Mouse (Mus musculus): ENCODE data around the gene Gm9573. TPM values are rescaled to one million over a fixed set of nuclear protein-coding genes. Genes with fewer than 3 reads are reported as not detected.

The Gm9573 gene
- total RNA-seq (2021): not detected

DNA sequence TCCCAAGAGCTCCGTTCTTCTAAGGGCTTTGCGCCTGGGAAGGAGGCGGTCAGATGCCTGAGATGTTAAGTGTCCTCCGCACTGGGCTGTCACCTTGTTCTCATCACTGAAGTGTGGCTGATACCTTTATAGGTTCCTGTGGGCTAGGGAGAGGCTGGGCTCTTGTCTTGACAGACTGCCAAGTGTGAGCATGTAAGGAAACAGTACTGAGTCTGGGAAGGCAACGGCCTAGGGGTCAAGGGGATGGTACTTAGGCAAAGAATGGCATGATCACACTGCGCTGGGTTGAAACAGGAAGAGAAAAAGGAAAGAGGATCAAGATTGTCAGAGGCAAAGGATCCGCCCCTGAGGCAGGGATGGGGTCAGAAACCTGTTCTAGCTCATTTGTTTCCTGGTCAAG lies at the start of gene Gm9573:
Gm9573 (minus strand) TSS at position 101 of the 400 bp plus-strand sequence.
- no peak for DNase-seq (ENCODE audit: extremely low spot score in 1 of 2, low spot score in 1 of 2)

DNA sequence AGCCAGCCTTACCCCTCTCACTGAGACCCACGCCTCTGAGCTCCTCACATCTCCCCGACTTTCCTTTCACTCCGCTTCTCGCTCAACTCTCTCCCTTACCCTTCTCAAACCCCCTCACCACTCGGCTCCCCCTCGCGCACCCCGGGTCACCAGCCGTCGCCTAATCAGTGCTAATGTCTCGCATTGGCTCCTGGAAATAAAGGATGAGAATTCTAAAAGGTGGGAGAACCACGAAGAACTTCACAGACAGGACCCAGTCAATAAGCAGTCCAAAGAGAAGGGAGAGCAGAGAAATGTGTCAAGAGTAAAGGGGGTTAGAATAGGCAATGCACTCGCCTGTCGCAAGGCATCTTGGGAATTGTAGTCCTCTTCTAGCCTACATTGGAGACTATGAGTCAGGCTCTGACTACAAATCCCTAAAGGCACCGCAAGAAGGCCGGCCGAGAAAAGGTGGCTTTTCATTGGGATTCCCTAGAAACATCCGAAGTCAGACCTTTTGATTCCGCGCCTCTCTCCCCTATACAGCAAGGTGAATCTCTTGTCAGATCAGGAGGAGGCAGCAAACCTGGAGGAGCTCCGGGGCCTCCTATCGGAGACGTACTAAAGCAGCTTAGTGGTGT lies 47.1 kb upstream of the Gm9573 start, which contains the start of gene Gtf2h4:
Gtf2h4 (minus strand) TSS at position 324 of the 620 bp plus-strand sequence.
- DNase-seq (ENCODE audit: extremely low spot score in 1 of 2, low spot score in 1 of 2): peak; percentile 43 to 71

DNA sequence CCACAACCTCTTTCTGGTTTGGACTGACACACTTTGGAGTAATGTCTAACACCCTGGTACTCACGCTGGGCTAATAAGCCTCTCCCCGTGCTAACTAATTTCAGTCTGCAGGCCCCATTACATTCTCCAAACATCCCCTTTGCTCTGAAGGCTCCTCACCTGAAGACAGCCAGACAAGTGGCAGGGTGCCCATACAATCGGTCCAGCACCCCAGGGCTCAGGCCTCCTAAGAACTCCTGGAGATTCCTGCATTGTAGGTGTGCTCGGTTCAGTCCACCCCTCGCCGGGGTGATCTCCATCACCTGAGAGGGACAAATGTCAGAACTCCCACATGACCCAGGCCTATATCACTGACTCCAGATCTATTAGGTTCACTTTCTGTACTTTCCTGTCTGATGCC lies 46.1 kb upstream of the Gm9573 start:
- no peak for DNase-seq (ENCODE audit: extremely low spot score in 1 of 2, low spot score in 1 of 2)

DNA sequence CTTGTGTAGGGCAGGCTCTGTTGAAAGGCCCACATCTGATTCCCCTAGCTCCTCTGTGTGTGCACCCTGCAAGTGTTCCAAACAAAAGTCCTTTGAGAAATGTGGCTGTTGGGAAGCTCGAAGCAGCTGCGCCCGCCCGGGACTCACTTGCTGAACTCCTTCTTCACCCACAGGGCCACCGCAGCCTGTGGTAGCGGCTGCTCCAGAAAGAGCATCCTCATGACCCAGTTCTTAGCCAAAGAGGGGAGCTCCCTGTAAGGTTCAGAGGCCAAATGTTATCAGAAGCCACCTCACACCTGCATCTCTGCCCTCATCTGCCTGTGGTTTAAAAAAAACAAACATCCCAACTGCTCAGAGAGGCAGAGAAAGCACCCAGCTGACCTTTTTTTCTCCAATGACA lies 45.4 kb upstream of the Gm9573 start:
- DNase-seq (ENCODE audit: extremely low spot score in 1 of 2, low spot score in 1 of 2): no peak

DNA sequence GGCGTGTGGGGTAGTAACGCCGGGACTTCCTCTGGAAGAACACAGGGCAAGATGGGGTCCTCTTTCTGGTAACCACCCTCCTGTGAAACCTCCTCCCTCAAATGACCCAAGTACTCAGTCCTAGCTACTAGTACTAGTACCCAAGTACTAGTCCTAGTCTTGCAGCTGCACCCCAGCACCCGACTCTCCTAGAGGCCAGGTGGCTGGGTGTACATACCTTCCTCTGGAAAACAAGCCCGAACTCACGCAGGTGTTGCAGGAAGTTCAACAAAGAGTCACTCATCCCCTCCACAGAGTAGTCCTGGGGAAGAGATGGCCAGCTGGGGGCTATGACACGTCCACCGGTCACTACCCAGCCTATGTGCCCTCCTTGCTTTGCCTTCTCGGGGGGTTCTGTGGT lies 43.3 kb upstream of the Gm9573 start:
- DNase-seq (ENCODE audit: extremely low spot score in 1 of 2, low spot score in 1 of 2): no peak

DNA sequence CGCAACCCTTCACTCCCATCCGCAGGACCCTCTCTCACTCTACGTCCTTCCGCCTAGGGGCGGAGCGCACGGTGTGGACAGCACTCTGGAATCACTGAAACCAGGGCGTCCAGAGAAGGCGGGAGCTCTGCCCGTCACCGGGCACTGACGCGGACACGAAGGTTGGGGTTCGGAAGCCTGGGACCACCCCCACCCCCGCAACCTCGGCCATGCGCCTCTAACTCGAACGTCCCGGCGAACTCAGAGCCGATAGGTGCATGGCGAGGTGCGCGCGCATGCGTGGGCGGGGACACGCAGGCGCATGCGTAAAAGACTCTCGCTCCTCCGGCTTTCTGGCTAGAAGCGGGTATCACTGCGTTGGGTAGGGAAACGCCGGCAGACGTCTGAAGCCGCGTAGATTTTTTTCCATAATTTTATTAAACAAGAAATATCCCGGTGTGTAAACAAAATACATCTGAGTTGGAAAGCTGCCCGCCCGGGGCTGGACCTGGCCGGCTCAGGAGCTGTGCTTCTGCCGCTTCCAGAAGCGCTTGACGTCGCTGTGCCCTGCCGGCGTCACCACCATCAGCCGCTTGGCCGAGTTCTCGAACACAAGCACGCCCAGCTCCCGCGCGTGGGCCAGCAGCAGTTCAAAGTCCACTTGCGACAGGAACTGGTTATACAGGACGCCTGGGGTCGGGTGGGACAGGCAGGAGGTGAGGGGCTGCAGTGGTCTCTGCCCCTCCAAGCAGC lies 41.1 kb upstream of the Gm9573 start, which contains the start of gene Vars2:
Vars2 (minus strand) TSS at position 259 of the 732 bp plus-strand sequence.
- peak; percentile 96 to 97 for DNase-seq (ENCODE audit: extremely low spot score in 1 of 2, low spot score in 1 of 2)

DNA sequence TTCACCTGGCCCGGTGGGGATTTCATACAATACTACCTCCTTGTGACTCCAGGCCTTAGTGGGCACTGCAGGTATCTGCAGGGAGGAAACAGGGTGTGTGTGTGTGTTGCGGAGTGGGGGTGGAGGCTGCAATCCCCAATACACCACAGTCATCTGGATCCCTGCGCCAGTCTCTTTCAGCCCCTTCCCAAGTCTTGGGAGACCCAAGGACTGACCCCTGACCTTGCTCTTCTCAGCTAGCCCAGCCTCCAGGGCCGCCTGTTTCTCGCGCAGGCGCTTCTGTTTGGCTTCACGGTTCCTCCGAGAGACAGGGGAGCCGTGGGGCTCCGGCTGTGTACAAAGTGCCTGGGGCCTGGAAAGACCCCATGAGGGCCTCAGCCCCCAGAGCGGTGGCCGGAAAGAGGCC lies 40.4 kb upstream of the Gm9573 start:
- DNase-seq (ENCODE audit: extremely low spot score in 1 of 2, low spot score in 1 of 2): peak in 1 of 2 experiments; percentile 28

DNA sequence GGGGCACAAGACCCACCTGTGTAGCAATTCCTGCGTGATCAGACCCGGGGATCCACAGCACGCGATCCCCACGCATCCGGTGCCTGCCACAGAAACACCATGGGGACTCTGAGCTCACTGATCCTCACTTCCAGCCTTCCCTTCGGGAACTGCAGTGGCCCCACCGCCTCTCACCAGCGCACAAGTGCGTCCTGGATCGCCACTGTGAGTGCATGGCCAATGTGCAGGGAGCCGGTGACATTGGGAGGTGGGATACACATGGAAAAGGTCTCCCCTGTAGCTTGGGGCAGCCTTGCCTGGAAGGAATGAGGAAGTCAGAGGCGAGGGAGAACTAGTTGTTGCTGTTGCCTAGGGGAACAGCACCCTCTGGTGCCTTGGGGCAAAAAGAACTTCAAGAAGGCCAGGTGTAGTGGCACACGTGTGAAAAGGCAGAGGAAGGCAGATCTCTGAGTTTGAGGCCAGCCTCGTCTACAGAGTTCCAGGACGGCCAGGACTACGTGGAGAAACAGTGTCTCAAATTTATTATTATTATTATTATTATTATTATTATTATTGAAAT lies 39.6 kb upstream of the Gm9573 start:
- no peak for DNase-seq (ENCODE audit: extremely low spot score in 1 of 2, low spot score in 1 of 2)

DNA sequence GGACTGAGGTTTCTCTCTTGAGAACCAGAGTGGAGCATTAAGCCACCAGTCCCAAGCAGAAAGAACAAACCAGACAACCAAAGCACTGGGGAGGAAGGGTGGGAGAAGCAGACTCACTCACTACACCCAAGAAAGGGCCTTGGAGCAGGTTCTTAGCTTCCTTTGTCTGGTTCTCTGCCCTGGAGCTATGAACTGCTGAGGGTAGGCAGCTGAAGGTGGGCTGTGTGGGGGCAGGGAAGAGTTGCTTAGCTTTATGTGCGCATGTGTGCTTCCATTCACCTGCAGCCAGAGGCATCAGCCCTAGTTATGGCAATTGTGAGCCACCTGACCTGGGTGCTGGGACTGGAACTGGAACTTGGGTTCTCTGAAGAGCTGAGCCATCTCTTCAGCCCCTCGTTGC lies 26.6 kb upstream of the Gm9573 start:
- no peak for DNase-seq (ENCODE audit: extremely low spot score in 1 of 2, low spot score in 1 of 2)

DNA sequence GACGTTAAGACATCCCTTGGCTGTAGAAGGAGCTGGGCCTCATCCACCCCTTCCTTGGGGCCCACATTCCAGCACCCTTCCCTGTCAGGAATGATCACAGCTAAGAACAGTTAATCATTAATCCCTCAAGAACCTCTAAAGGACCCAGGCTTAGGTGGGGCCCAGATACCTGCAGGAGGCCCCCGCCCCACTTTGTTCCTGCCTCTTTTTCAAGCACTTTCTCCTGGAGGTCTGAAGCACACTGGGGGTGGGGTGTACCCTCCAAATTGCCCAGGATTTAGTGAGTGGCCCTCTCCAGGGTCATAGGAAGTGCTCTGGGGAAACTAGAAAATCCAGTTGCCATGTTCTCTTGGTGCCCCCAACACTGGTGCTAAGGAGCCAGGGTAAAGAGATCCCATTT lies 23.0 kb upstream of the Gm9573 start:
- DNase-seq (ENCODE audit: extremely low spot score in 1 of 2, low spot score in 1 of 2): no peak

DNA sequence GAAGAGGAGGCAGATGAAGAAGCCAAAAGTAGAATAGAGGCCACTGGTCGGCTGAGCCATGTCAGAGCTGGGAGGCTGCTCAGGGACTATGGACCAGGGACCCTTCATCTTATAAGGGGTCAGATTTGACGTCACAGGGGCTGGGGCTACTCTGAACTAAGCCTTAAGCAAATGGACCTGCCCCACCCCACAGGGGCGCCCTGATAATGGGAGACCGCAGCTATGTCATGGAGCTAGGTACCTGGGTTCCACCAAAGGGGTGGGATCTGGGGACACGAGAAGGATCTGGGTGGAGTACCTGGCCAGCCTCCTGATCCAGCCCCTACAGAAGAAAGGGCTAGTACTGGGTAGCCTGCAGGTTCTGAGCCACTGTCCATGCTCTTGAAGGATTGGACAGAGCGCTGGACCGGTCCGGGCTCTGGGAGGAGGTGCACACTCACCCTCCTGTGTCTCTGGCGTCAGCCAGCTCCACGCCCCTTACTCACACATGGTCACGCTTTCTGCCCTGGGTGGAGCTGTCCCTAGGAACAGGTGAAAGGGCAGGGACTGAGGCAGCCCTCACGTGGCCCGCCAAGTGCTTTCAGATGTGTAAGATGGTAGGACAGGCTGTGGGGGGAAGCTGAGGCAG lies 17.3 kb upstream of the Gm9573 start, which contains the start of gene Mucl3:
Mucl3 (minus strand) TSS at position 87 of the 628 bp plus-strand sequence.
- DNase-seq (ENCODE audit: extremely low spot score in 1 of 2, low spot score in 1 of 2): no peak

DNA sequence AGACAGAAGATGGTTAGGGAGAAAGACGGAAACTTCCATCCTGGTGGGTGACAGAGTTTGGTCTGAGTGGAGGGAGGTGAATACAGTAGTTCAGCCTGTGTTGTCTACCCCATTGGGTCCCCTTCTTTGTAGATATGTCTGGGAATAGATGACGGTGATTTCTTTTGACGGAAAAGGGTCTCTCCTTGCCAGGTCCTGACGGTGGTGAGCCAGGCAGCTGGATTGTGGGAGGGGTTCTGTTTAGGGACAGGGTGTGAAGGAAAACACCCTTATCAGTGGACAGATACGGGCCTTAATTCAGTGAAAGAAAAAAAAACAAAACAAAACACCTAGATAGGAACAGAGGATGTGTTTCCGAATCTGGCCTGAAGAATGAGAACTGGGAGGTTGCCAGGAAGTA lies 12.9 kb upstream of the Gm9573 start:
- DNase-seq (ENCODE audit: extremely low spot score in 1 of 2, low spot score in 1 of 2): no peak

DNA sequence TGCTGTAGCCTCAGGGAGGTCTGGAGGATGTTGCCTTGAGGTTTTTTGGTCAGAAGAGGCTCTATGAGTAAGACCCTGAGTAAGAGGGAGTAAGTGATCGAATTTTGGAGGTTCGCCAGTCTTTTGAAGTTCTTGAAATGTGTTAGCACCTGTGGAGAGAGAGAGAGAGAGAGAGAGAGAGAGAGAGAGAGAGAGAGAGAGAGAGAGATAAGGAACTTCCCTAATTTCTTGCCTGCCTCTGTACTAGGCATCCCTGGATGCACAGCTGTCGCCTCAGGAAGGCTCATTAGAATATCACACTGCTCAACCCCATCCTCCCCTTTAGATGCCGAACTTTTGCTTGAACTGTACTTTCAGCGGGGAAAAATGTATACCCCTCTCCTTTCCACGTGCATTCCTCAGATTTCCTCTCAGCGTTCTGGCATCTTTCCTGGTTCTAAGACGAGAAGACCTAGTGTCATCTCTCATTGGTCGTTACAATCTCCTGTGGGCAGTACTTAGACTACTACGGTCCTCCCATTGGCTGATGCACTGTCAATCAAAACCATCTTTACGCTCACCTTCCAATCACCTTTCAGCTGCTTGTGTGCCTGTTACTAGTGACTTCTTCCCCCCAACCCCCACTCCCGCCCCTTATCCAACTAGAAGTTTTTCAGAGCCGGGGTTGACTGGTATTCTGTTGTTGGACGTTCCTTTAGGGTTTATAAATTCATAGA lies 12.2 kb upstream of the Gm9573 start:
- DNase-seq (ENCODE audit: extremely low spot score in 1 of 2, low spot score in 1 of 2): peak in 1 of 2 experiments; percentile 45

DNA sequence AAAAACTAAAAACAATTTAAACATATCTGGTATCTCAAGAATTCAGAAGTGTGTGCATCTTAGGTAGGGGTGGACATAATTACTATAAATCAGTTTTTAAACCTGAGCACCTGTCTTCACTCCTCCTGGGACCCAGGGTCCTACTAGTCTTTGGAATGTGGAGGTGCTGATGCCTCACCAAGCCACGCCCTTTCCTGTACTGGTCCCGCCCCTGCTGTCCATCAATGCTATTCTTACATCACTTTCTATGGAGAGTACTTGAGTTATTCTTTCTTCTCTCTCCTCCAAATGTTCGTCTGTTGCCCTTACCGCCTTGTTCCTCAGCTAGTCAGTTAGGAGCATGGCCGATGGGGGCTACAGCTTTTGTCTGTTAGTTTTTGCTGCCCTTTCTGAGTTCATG lies 9.9 kb upstream of the Gm9573 start:
- DNase-seq (ENCODE audit: extremely low spot score in 1 of 2, low spot score in 1 of 2): no peak

DNA sequence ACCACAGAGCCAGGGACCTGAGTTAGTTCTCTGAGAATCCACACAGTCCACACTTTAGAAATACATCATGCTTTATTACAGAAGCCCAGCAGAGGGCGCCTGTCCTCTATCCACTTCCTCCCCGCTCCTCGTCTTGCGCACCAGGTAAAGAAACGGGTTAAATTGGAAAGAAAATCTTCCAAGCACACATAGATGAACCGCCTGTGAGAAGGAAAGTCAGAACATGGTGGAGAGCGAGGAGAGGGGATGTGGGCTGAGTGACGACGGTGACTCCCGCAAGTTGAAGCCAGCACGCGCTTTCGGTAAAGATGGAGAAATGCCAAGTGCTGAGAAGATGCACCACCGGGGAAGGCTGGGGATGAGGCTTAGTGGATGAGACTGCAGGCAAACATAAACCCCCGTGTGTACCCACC lies 9.3 kb upstream of the Gm9573 start:
- DNase-seq (ENCODE audit: extremely low spot score in 1 of 2, low spot score in 1 of 2): peak; percentile 54 to 78

DNA sequence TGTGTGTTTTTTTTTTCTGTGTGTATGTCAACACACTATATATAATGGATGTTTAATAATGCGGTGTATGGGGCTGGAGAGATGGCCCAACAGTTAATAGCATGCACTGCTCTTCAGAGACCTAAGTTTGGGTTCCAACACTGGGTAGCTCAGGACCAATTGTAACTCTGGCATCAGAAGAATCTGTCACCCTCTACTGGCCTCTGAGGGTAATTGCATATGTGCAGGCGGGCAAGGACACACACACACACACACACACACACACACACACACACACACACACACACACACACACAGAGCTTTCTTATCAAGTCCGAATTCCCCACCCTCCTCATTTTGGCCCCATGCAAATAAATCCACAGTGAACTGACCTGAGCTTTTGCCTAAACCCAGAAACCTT lies 8.8 kb upstream of the Gm9573 start:
- no peak for DNase-seq (ENCODE audit: extremely low spot score in 1 of 2, low spot score in 1 of 2)

DNA sequence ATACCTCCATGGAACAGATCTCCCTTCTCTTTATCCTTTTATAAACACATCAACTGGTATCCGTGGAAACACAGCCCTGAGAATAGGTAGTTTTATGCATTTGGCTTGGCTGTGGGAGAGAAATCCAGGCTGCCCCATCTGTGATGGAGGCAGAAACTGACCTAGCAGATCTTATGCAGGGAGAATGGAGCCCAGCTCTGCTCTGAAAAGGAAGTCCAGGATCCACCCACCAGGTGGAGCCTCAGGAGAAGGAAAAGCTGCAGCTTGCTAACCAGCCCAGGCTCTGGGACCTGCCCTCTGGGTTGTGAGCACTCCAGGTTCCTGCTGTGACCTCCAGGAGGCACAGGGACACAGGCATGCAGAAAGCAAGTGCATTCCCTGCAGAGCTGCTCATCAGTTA lies 7.6 kb upstream of the Gm9573 start:
- peak in 1 of 2 experiments; percentile 17 for DNase-seq (ENCODE audit: extremely low spot score in 1 of 2, low spot score in 1 of 2)

DNA sequence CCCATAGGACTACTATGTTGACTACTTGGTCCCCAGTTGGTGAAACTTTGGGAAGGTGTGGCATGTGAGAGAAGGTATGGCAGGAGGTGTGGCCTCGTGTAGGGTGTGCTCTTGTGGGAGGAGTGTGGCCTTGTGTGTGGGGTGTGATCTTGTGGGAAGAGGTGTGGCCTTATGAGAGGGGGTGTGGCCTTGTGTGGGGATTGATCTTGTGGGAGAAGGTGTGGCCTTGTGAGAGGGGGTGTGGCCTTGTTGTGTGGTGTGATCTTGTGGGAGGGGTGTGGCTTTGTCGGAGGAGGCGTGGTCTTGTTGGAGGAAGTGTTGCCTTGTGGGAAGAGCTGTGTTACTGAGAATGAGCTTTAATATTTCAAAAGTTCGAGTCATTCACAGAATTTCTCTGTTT lies 9.3 kb downstream of the Gm9573 start:
- DNase-seq (ENCODE audit: extremely low spot score in 1 of 2, low spot score in 1 of 2): no peak

DNA sequence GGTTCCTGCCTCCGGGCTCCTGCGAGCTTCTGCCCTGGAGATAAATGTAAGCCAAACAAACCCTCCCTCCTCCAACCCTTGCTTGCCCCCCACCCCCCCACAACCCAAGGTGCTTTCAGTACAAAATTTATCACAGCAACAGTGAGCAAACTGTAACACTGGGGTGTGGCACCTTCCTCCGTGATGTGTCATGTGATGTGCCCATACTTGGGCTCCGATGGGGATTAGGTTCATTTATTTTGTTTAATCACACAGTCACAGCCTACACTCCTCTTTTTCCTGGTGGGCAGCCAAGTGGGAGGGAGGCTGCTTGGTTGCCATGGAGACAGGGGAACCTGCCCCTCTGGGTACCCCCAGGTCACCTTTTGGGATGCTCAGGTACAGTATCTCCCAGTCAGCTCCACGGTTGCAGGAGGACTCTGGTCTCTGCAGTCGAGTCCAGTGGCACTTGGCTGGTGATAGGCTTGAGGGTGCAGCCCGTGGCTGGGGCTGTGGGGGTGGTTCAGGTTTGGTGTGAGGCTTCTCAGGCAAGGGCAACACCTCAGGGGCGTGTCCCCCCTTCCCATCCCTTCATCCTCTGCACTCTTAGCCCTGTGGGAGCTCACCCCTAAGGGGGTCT lies 24.6 kb downstream of the Gm9573 start:
- DNase-seq (ENCODE audit: extremely low spot score in 1 of 2, low spot score in 1 of 2): no peak

DNA sequence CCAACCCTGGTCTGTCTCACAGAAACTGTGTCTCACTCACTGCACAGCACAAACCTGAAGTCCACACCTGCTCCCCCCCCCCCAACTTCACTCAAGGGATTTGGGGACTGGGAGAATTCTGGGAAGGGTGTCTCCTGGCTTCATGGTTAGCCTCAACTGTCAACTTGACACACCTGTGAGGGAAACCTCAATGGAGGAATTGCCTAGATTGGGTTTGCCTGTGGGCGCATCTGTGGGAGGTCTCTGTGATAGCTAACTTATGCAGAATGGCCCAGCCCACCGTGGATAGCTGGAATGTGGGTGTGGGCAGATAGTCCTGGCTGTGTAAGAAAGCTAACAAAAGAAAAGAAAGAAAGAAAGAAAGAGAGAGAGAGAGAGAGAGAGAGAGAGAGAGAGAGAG lies 25.2 kb downstream of the Gm9573 start, which contains the start of gene Sfta2:
Sfta2 (plus strand) TSS at position 301 of the 400 bp plus-strand sequence.
- DNase-seq (ENCODE audit: extremely low spot score in 1 of 2, low spot score in 1 of 2): no peak

Data from layer of hippocampus, postnatal 25 days (tissue).